Mouse (Mus musculus) heart, embryonic 16.5 days (tissue): ENCODE data around the gene Egr2. TPM values are rescaled to one million over a fixed set of nuclear protein-coding genes. Genes with fewer than 3 reads are reported as not detected.

Source experiments
- ATAC-seq: fragments of 200-750 bp; cut with Nextera tagmentation; replicated peaks from 2 replicates; pipeline ENCODE4 v1.8.0; 2017; ENCODE audit warnings: moderate number of reproducible peaks; ENCODE audit not compliant: insufficient read depth, low FRiP score; ENCODE audit errors: extremely low read depth
- H3K27ac ChIP-seq: fragments of 300-500 bp; sonication (generic); 2 replicates; pipeline ENCODE4 v1.5.1; 2014; ENCODE audit warnings: mild to moderate bottlenecking, low read length, control low read depth, moderate library complexity
- H3K27me3 ChIP-seq: fragments of 300-500 bp; sonication (generic); 2 replicates; pipeline ENCODE4 v1.6.1; 2014; ENCODE audit warnings: low read length, mixed read lengths; ENCODE audit not compliant: control insufficient read depth, insufficient read depth
- H3K36me3 ChIP-seq: fragments of 300-500 bp; sonication (generic); 2 replicates; pipeline ENCODE4 v1.6.1; 2014; ENCODE audit not compliant: control insufficient read depth, insufficient read depth
- H3K4me1 ChIP-seq: fragments of 300-500 bp; sonication (generic); 2 replicates; pipeline ENCODE4 v1.6.1; 2014; ENCODE audit warnings: low read length, mixed read lengths; ENCODE audit not compliant: control insufficient read depth, insufficient read depth
- H3K4me2 ChIP-seq: fragments of 300-500 bp; sonication (generic); 2 replicates; pipeline ENCODE4 v1.6.1; 2014; ENCODE audit warnings: low read depth, mild to moderate bottlenecking, control low read depth, low read length
- H3K4me3 ChIP-seq: fragments of 300-500 bp; sonication (generic); 2 replicates; pipeline ENCODE4 v1.5.1; 2014; ENCODE audit warnings: mild to moderate bottlenecking, control low read depth, low read length
- H3K9ac ChIP-seq: fragments of 300-500 bp; sonication (generic); 2 replicates; pipeline ENCODE4 v1.6.1; 2014; ENCODE audit warnings: low read length, control low read depth
- H3K9me3 ChIP-seq: fragments of 300-500 bp; sonication (generic); replicated peaks from 2 replicates; pipeline ENCODE4 v1.6.1; 2016; ENCODE audit warnings: low read length; ENCODE audit not compliant: control insufficient read depth
- WGBS: fragments of 180-500 bp; shearing (Covaris S2); extraction: QIAGEN DNeasy Blood & Tissue Kit; methylation state at CpG from one replicate; pipeline ENCODE4 v1.1.7; 2014; 5-methylcytosine and 5-hydroxymethylcytosine counted together
- polyA plus RNA-seq: library from polyadenylated mRNA; unstranded; fragments of >200 nt; fragmentation: Nextera tagmentation; extraction: Ambion mirVana; gene quantifications from 2 replicates; pipeline ENCODE4 v1.2.1, GENCODE M21; 2015

The Egr2 gene
- polyA plus RNA-seq, 1 experiment from 2014 or later, result 1.2 TPM

- no peaks in the 10 kb centered on the region for H3K36me3 ChIP-seq
- no peak overlapping the region for H3K9ac ChIP-seq
- H3K27me3 ChIP-seq, result no peaks in the 10 kb centered on the region
- H3K4me1 ChIP-seq, result no peaks in the 10 kb centered on the region
- H3K9me3 ChIP-seq, result no peaks in the 10 kb centered on the region; the same call in 1 of the 2 replicates
- no peak for ATAC-seq
- no peak overlapping the region for H3K4me3 ChIP-seq
- 53% methylated on average over 5 of the region's 5 CpGs for WGBS
- peak overlapping the region; percentile 13; the same call in 1 of the 2 replicates for H3K4me2 ChIP-seq
- H3K27ac ChIP-seq, result no peak overlapping the region
Measured at GRCm38 (mm10) chr10:67504046-67504445, 31.2 kb upstream of the Egr2 start.

DNA sequence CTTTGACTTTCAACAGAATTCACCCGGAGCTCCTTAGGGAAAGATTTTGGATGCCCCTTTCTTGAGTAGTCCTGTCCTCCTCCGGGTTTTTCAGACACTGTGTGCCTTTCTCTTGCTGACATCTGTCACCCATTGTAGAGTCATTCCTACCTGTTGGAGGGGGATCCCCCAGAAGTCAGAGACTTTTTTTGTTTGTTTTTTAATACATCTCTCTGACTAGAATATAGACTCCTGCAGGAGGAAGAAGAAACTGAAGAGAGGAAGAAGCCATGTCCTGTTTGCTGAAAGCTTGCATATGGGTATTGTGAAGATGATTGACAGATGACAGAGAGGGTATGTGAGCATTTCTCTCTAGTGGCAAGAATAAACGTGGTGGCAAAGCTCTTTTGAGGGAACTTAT is 30.0 kb upstream of the Egr2 start:
- Histone ChIP-seq H3K4me2 (no peak overlapping the region), H3K9ac (no peak overlapping the region), H3K27ac (no peak overlapping the region), H3K4me1 (no peaks in the 10 kb centered on the region), H3K27me3 (no peaks in the 10 kb centered on the region), H3K4me3 (no peak overlapping the region), H3K36me3 (no peaks in the 10 kb centered on the region), H3K9me3 (no peaks in the 10 kb centered on the region)
- no peak for ATAC-seq
- WGBS, result 65% methylated on average over 3 of the region's 3 CpGs

DNA sequence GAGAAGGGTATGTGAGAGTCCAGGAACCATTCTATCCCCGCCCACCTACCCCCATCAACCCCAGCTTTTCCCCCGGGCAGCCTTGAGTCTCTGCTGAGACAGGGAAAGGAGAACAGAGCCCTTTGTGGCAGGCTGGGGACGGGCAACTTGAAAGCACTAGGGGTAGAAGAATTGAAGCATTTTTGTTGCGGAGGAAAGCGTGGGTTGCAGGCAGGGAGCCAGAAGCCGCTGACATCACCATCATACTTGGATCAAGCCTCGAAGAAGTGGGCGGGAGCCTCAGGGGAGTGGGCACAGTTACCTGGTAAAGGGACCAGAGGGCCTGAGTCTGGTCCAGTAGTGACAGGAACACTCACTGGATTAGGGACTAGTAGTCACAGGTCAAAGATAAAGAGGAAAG is 23.1 kb upstream of the Egr2 start:
- Histone ChIP-seq H3K27ac (no peak overlapping the region), H3K4me2 (no peak overlapping the region), H3K4me1 (no peaks in the 10 kb centered on the region), H3K36me3 (no peaks in the 10 kb centered on the region), H3K27me3 (no peaks in the 10 kb centered on the region), H3K4me3 (no peak overlapping the region), H3K9me3 (no peaks in the 10 kb centered on the region), H3K9ac (no peak overlapping the region)
- ATAC-seq, result no peak
- WGBS, result 48% methylated on average over 8 of the region's 8 CpGs

- no peaks in the 10 kb centered on the region for H3K9me3 ChIP-seq
- no peak overlapping the region for H3K27ac ChIP-seq
- no peak overlapping the region for H3K9ac ChIP-seq
- H3K4me1 ChIP-seq, result no peaks in the 10 kb centered on the region
- no peaks in the 10 kb centered on the region for H3K27me3 ChIP-seq
- 55% methylated on average over 7 of the region's 7 CpGs for WGBS
- no peaks in the 10 kb centered on the region for H3K36me3 ChIP-seq
- H3K4me2 ChIP-seq, result no peak overlapping the region
- ATAC-seq, result no peak
- H3K4me3 ChIP-seq, result no peak overlapping the region
Measured at GRCm38 (mm10) chr10:67512871-67513270, 22.4 kb upstream of the Egr2 start.

DNA sequence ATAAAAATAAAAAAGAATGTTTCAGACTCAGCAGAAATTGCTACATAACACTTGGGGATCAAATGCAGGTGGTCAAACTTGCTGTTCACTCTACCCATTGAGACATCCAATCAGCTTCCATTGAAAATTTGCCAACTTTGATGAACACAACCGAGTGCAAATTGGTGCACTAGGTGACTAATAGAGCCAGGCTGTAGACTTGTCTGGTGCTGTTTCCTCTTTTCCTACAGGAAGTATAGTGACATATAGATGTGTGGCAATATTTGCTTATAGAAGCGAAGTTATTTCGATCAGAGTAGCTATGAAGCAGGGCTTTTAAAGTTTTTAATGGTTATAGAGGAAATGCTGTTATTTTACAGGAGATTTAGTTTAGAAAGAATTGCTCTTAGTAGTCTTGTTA is 16.5 kb upstream of the Egr2 start:
- no peaks in the 10 kb centered on the region for H3K36me3 ChIP-seq
- no peak for ATAC-seq
- no peak overlapping the region for H3K4me3 ChIP-seq
- no peak overlapping the region for H3K27ac ChIP-seq
- H3K4me2 ChIP-seq, result no peak overlapping the region
- H3K9ac ChIP-seq, result no peak overlapping the region
- H3K4me1 ChIP-seq, result no peaks in the 10 kb centered on the region
- WGBS, result 81% methylated on average over 3 of the region's 3 CpGs
- no peaks in the 10 kb centered on the region for H3K27me3 ChIP-seq
- no peaks in the 10 kb centered on the region; the same call in 1 of the 2 replicates for H3K9me3 ChIP-seq

GRCm38 (mm10) chr10:67524130-67524529 is 11.1 kb upstream of the Egr2 start:
- Histone ChIP-seq H3K9me3 (no peaks in the 10 kb centered on the region; the same call in 1 of the 2 replicates), H3K27ac (no peak overlapping the region), H3K4me1 (no peaks in the 10 kb centered on the region), H3K4me3 (no peak overlapping the region), H3K9ac (no peak overlapping the region), H3K4me2 (no peak overlapping the region), H3K27me3 (no peaks in the 10 kb centered on the region), H3K36me3 (no peaks in the 10 kb centered on the region)
- WGBS, result 66% methylated on average over 3 of the region's 3 CpGs
- ATAC-seq, result no peak

- WGBS, result 80% methylated on average over 7 of the region's 7 CpGs
- Histone ChIP-seq H3K27me3 (no peaks in the 10 kb centered on the region), H3K9me3 (no peaks in the 10 kb centered on the region), H3K27ac (no peak overlapping the region), H3K9ac (no peak overlapping the region), H3K4me3 (no peak overlapping the region), H3K4me2 (no peak overlapping the region), H3K4me1 (no peaks in the 10 kb centered on the region), H3K36me3 (no peaks in the 10 kb centered on the region)
- no peak for ATAC-seq
Measured at GRCm38 (mm10) chr10:67524694-67525093, 10.6 kb upstream of the Egr2 start.

DNA sequence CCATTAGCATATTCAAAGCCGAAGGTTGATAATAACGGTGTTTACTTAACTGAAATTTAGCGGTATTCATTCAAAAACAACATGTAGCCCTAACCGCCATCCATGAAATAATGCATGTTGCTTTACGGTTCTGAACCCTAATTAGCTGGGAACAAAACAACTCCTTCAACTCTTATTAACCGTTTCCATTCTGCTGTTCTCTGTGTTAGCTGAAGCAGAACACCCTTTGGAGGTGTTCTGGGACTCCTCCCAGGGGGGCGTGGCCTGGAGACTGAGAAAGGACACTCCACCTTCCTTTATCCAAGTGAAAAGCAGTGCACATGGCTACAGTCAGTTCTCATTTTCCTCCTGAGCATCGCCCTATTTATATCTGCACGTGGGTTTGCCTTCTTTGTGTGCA is 8.8 kb upstream of the Egr2 start:
- no peaks in the 10 kb centered on the region for H3K27me3 ChIP-seq
- no peaks in the 10 kb centered on the region for H3K9me3 ChIP-seq
- no peaks in the 10 kb centered on the region for H3K4me1 ChIP-seq
- no peak overlapping the region for H3K9ac ChIP-seq
- no peak overlapping the region for H3K27ac ChIP-seq
- ATAC-seq, result no peak
- WGBS, result 78% methylated on average over 9 of the region's 9 CpGs
- no peaks in the 10 kb centered on the region for H3K36me3 ChIP-seq
- no peak overlapping the region for H3K4me3 ChIP-seq
- no peak overlapping the region for H3K4me2 ChIP-seq

DNA sequence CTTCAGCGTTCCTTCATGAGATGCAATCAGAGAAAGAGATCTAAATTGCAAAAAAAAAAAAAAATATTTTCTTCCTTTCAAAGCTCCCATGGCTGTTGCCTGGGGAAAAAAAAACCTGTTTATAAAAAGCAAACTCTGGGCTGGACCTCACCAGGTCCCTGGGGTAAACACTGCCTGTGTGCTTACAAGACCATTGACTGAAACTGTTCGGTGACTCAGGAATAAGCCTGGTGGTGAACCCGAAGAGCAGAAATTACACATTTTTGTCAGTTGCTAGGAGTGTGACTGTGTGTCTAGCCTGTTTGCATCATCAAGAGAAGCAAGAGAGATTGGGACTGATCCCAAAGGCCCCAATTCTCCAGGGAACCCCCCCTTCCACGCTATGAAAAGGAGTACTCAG is 5.5 kb upstream of the Egr2 start:
- no peak overlapping the region for H3K9ac ChIP-seq
- peaks cover 27% of the 10 kb centered on the region for H3K27me3 ChIP-seq
- no peak for ATAC-seq
- H3K4me3 ChIP-seq, result no peak overlapping the region
- no peaks in the 10 kb centered on the region for H3K36me3 ChIP-seq
- no peak overlapping the region for H3K4me2 ChIP-seq
- H3K9me3 ChIP-seq, result no peaks in the 10 kb centered on the region
- H3K4me1 ChIP-seq, result no peaks in the 10 kb centered on the region
- WGBS, result 64% methylated on average over 4 of the region's 4 CpGs
- H3K27ac ChIP-seq, result no peak overlapping the region

DNA sequence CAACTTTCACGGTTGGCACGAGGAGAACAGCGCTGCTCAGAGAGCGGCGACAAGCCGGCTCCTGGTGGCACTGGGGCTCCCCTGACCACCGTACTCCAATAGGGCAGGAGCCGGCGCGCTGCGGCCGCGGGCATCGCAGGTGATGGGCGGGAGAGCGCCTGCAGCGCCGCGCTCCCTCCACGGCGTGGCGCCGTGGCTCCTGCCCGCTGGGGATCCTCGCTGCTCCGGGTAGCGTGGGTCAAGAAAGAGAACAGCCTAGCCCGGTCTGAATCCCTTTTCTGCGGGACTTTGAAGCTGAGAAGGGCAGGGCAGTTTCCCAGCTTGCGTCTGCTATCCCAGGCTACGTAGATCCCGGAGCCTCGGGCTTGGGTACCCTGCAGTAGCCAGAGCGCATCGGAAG is 697 bp downstream of the Egr2 start:
- H3K36me3 ChIP-seq, result no peaks in the 10 kb centered on the region
- under 1% methylated on average over 35 of the region's 35 CpGs for WGBS

More for the DNA sequence above, 697 bp downstream of the Egr2 start:
- Histone ChIP-seq H3K9me3 (no peaks in the 10 kb centered on the region), H3K27me3 (peaks cover 72% of the 10 kb centered on the region), H3K4me3 (peak overlapping the region; percentile 88), H3K9ac (no peak overlapping the region), H3K4me2 (peak overlapping the region; percentile 99), H3K4me1 (peaks cover 31% of the 10 kb centered on the region), H3K27ac (no peak overlapping the region)
- peak; percentile 28 for ATAC-seq
